13 mouse cellular contexts compared by ENCODE assay signal in the genomic region with DNA sequence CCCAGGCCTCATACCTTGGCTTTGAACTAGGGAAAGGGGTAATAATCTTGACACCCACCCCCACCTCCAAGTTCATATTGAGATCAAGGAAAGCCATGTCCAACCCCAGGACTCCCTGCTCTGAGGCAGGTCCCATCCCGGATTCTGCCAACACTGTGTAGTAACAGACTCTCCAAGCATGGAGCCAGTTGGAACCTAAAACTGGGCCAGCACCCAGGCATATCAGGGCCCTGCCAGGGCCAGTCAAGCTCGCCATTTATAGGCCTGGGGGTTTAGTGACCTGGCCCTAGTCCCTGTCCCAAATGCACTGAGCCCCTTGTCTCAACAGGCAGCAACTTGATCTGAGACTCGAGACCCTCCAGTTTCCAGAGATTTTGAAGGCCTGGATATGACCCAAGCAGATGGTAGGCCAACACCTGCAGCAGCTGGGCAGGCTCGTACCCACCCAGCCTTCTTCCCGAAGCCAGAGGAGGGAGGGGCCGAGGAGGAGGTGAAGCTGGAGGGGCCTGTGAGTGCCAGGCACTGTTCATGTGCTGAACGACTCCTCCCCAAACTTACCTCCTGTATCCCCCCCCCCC. TPM values are rescaled to one million over a fixed set of nuclear protein-coding genes. Genes with fewer than 3 reads are reported as not detected.
DNase-seq lines count a peak whose midpoint lies in the region; TF ChIP-seq lines count a peak whose summit lies in the region.
"Had no signal": no experiment of that assay in that cellular context is flagged by ENCODE, and none has a peak within 500 bp of the region (broad histone marks: within the 10 kb centered on the region; RNA-seq: fewer than 3 reads in every experiment).

No protein-coding gene starts in this region.

- peak overlapping the region; percentile 14; the same call in 1 of the 2 replicates for H3K27ac ChIP-seq in layer of hippocampus, adult 2 months
- H3K27ac ChIP-seq: embryonic facial prominence, embryonic 12.5 days; hindbrain, postnatal 0 days; lung, embryonic 15.5 days; macrophage; midbrain, embryonic 12.5 days had no signal

- DNase-seq in adrenal gland, postnatal 14 days = peak; percentile 68
- no peak for DNase-seq in adrenal gland, postnatal 4 days (ENCODE audit: low spot score in 2 of 2)
- no peak for DNase-seq in layer of hippocampus, adult 2 months (ENCODE audit: low spot score in 2 of 2)
- DNase-seq in layer of hippocampus, adult 9-10 months (ENCODE audit: low spot score) = no peak
- peak; percentile 61 for DNase-seq in gastrocnemius, postnatal 10 days
- DNase-seq in skeletal muscle tissue, adult 2 months (ENCODE audit: low read depth, low spot score) = peak; percentile 71
- DNase-seq in frontal cortex, adult 2 months (ENCODE audit: extremely low spot score in 1 of 2, low spot score in 1 of 2) = no peak
- no peak for DNase-seq in cerebellum, adult 11-12 months

- no peak for TF ChIP-seq CTCF in layer of hippocampus, adult 2 months (conservative IDR thresholded peaks at IDR 0.05)

- H3K4me3 ChIP-seq in layer of hippocampus, adult 2 months = no peak overlapping the region
- H3K4me3 ChIP-seq: embryonic facial prominence, embryonic 12.5 days; lung, embryonic 15.5 days; midbrain, embryonic 12.5 days had no signal

RNA-seq across cellular contexts. Expression of gene Itpk1, which starts 21.9 kb away (rescaled TPM):
- 72.0 and 79.8 TPM in 2 replicates for total RNA-seq in adrenal gland, postnatal 14 days (2021)
- total RNA-seq in adrenal gland, postnatal 4 days (2021) = 10 to 100 TPM; 46.6 to 57.7 TPM
- total RNA-seq in layer of hippocampus, adult 2 months (2021) = 10 to 100 TPM; 66.6 to 76.8 TPM
- 1 to 10 TPM; 5.6 to 6.0 TPM for total RNA-seq in gastrocnemius, postnatal 10 days (2021)
- polyA plus RNA-seq in frontal cortex, adult 2 months (2012; rRNA removed) = 45.0 and 46.4 TPM in 2 replicates

Comparison
In these comparisons a context has a peak if more than half of its experiments do, and no peak if none do; other contexts are left out.
1. DNase-seq: peak in adrenal gland, postnatal 14 days (single experiment), gastrocnemius, postnatal 10 days (single experiment) and skeletal muscle tissue, adult 2 months (single experiment); none in adrenal gland, postnatal 4 days (0 of 2), layer of hippocampus, adult 2 months (0 of 2), layer of hippocampus, adult 9-10 months (single experiment), frontal cortex, adult 2 months (0 of 2) and cerebellum, adult 11-12 months (single experiment).
2. RNA of gene Itpk1, which starts 21.9 kb away (total RNA-seq): 66.6 to 76.8 TPM in layer of hippocampus, adult 2 months, 72.0 to 79.8 TPM in adrenal gland, postnatal 14 days and 46.6 to 57.7 TPM in adrenal gland, postnatal 4 days; 5.6 to 6.0 TPM in gastrocnemius, postnatal 10 days; every median in the first group is over 4 times any median in the second.